Mouse (Mus musculus) left cerebral cortex, postnatal 36 days (tissue): ENCODE measurements around the gene Gpr137c. TPM values are rescaled to one million over a fixed set of nuclear protein-coding genes. Genes with fewer than 3 reads are reported as not detected.

Experiments
- DNase-seq, 2 experiments: peaks; one replicate each; pipeline ENCODE4 v3.0.0; 2021 to 2022; ENCODE audit warnings: low spot score in 2 of 2, mixed read lengths in 1 of 2
- intact Hi-C: fragments of 180-260 bp; cut with DNase I; formaldehyde crosslinking; loops from one replicate; pipeline ENCODE4 v1.15.1; 2025
- total RNA-seq, 2 experiments: library from RNA; stranded (reverse); gene quantifications; 2 replicates each; pipeline ENCODE4 v1.2.3; 2021

Gene Gpr137c
- total RNA-seq, 2 experiments from 2014 or later = 31.9 to 35.9 TPM

GRCm38 (mm10) chr14:45275816-45276215 lies 56.3 kb downstream of the Gpr137c start:
- DNase-seq = no peak

GRCm38 (mm10) chr14:45282066-45282465 lies 62.5 kb downstream of the Gpr137c start:
- no peak for DNase-seq
- intact Hi-C loops = no loop called here

More at GRCm38 (mm10) chr14:45275816-45276215, 56.3 kb downstream of the Gpr137c start:
- intact Hi-C loops = no loop called here

- no peak for DNase-seq
- intact Hi-C loops = no loop called here
These were observed 72.1 kb downstream of the Gpr137c start for GRCm38 (mm10) chr14:45291608-45292007.

GRCm38 (mm10) chr14:45303939-45304338 lies 84.4 kb downstream of the Gpr137c start:
- DNase-seq = no peak
- intact Hi-C loops = no loop called here

- intact Hi-C loops = no loop called here
- no peak for DNase-seq
These were observed 84.9 kb downstream of the Gpr137c start for GRCm38 (mm10) chr14:45304389-45304788.

GRCm38 (mm10) chr14:45305852-45306251 lies 86.3 kb downstream of the Gpr137c start:
- intact Hi-C loops = no loop called here
- DNase-seq = no peak

GRCm38 (mm10) chr14:45307630-45308328 lies 88.3 kb downstream of the Gpr137c start:
- intact Hi-C loops = no loop called here
- DNase-seq = no peak

GRCm38 (mm10) chr14:45309646-45310045 lies 90.1 kb downstream of the Gpr137c start:
- intact Hi-C loops = no loop called here
- DNase-seq = no peak

GRCm38 (mm10) chr14:45310101-45310500 lies 90.6 kb downstream of the Gpr137c start:
- intact Hi-C loops = no loop called here
- no peak for DNase-seq

GRCm38 (mm10) chr14:45316927-45317326 lies 97.4 kb downstream of the Gpr137c start:
- no peak for DNase-seq
- intact Hi-C loops = no loop called here

- peak in 1 of 2 experiments; percentile 9 for DNase-seq
- intact Hi-C loops = loop anchor here (1.0 kb wide), 1 partner anchor 11 kb away; the partner anchor contains the start of gene Psmc6
These were observed 98.4 kb downstream of the Gpr137c start for GRCm38 (mm10) chr14:45317921-45318411.

- DNase-seq = peak; percentile 88 to 93
- intact Hi-C loops = loop anchor here (1.0 kb wide), 1 partner anchor 11 kb away; the partner anchor contains the start of gene Psmc6
These were observed 99.1 kb downstream of the Gpr137c start, which contains the start of gene Ero1l for GRCm38 (mm10) chr14:45318426-45319236. Ero1l (minus strand) TSS chr14:45318771.

GRCm38 (mm10) chr14:45319237-45319610 lies 99.7 kb downstream of the Gpr137c start:
- intact Hi-C loops = no loop called here
- no peak for DNase-seq

GRCm38 (mm10) chr14:45320111-45320510 lies 100.6 kb downstream of the Gpr137c start:
- intact Hi-C loops = no loop called here
- DNase-seq = no peak

GRCm38 (mm10) chr14:45321067-45321466 lies 101.5 kb downstream of the Gpr137c start:
- intact Hi-C loops = no loop called here
- no peak for DNase-seq

- DNase-seq = no peak
- intact Hi-C loops = no loop called here
These were observed 102.1 kb downstream of the Gpr137c start for GRCm38 (mm10) chr14:45321622-45322021.

- DNase-seq = no peak
- intact Hi-C loops = no loop called here
These were observed 102.9 kb downstream of the Gpr137c start for GRCm38 (mm10) chr14:45322450-45322849.

GRCm38 (mm10) chr14:45323320-45323719 lies 103.8 kb downstream of the Gpr137c start:
- intact Hi-C loops = no loop called here

GRCm38 (mm10) chr14:45325471-45325870 lies 106.0 kb downstream of the Gpr137c start:
- intact Hi-C loops = no loop called here
- no peak for DNase-seq

More at GRCm38 (mm10) chr14:45323320-45323719, 103.8 kb downstream of the Gpr137c start:
- no peak for DNase-seq

GRCm38 (mm10) chr14:45328072-45328713 lies 108.7 kb downstream of the Gpr137c start:
- DNase-seq = no peak
- intact Hi-C loops = loop anchor here (2.0 kb wide), 1 partner anchor 23 kb away; the partner anchor contains the start of gene Styx
